Mouse (Mus musculus) midbrain, embryonic 11.5 days (tissue): ENCODE data around the gene Lrch1. TPM values are rescaled to one million over a fixed set of nuclear protein-coding genes. Genes with fewer than 3 reads are reported as not detected.

Experiments used
- ATAC-seq: fragments of 200-750 bp; cut with Nextera tagmentation; 2 replicates; pipeline ENCODE4 v1.8.0; 2017; ENCODE audit warnings: moderate TSS enrichment, moderate library complexity; ENCODE audit not compliant: low FRiP score
- DNase-seq: peaks from one replicate; pipeline ENCODE4 v3.0.0; 2015; ENCODE audit warnings: low spot score; ENCODE audit errors: missing footprints
- H3K27ac ChIP-seq: fragments of 300-500 bp; sonication (generic); 2 replicates; pipeline ENCODE4 v1.5.1; 2014; ENCODE audit warnings: low read depth, low read length
- H3K27me3 ChIP-seq: fragments of 300-500 bp; sonication (generic); 2 replicates; pipeline ENCODE4 v1.6.1; 2014; ENCODE audit warnings: mild to moderate bottlenecking, low read length, moderate library complexity, mixed read lengths; ENCODE audit not compliant: control insufficient read depth, insufficient read depth
- H3K36me3 ChIP-seq: fragments of 300-500 bp; sonication (generic); 2 replicates; pipeline ENCODE4 v1.6.1; 2014; ENCODE audit warnings: mild to moderate bottlenecking, low read length, moderate library complexity, mixed read lengths; ENCODE audit not compliant: control insufficient read depth, insufficient read depth
- H3K4me1 ChIP-seq: fragments of 300-500 bp; sonication (generic); 2 replicates; pipeline ENCODE4 v1.6.1; 2014; ENCODE audit warnings: low read length; ENCODE audit not compliant: control insufficient read depth, insufficient read depth
- H3K4me2 ChIP-seq: fragments of 300-500 bp; sonication (generic); 2 replicates; pipeline ENCODE4 v1.6.1; 2014; ENCODE audit warnings: mild to moderate bottlenecking, moderate library complexity
- H3K4me3 ChIP-seq: fragments of 300-500 bp; sonication (generic); 2 replicates; pipeline ENCODE4 v1.5.1; 2014; ENCODE audit warnings: low read depth, low read length
- H3K9ac ChIP-seq: fragments of 300-500 bp; sonication (generic); 2 replicates; pipeline ENCODE4 v1.6.1; 2014; ENCODE audit warnings: low read length
- H3K9me3 ChIP-seq: fragments of 300-500 bp; sonication (generic); 2 replicates; pipeline ENCODE4 v1.6.1; 2016; ENCODE audit warnings: low read length; ENCODE audit not compliant: control insufficient read depth
- WGBS: fragments of 180-500 bp; shearing (Covaris S2); extraction: QIAGEN DNeasy Blood & Tissue Kit; methylation state at CpG from one replicate; pipeline ENCODE4 v1.1.7; 2014; 5-methylcytosine and 5-hydroxymethylcytosine counted together
- polyA plus RNA-seq: library from polyadenylated mRNA; unstranded; fragments of >200 nt; fragmentation: Nextera tagmentation; extraction: Ambion mirVana; gene quantifications from 2 replicates; pipeline ENCODE4 v1.2.1, GENCODE M21; 2014

The Lrch1 gene
- polyA plus RNA-seq, 1 experiment from 2014 or later, result 5.8 TPM

- Histone ChIP-seq H3K4me2 (no peak overlapping the region), H3K27ac (no peak overlapping the region), H3K36me3 (no peaks in the 10 kb centered on the region; the same call in none of the 2 replicates), H3K4me3 (no peak overlapping the region), H3K9me3 (no peaks in the 10 kb centered on the region), H3K9ac (no peak overlapping the region), H3K27me3 (no peaks in the 10 kb centered on the region), H3K4me1 (no peaks in the 10 kb centered on the region)
- ATAC-seq (no peak), DNase-seq (no peak)
- 90% methylated on average over 11 of the region's 11 CpGs for WGBS
These were observed 163.3 kb downstream of the Lrch1 start for GRCm38 (mm10) chr14:74784243-74784934.

GRCm38 (mm10) chr14:74774046-74774619, 173.5 kb downstream of the Lrch1 start:
- 0 out of 2 replicates have a peak, but pooled peaks cover 2% of the 10 kb centered on the region for H3K36me3 ChIP-seq
- 84% methylated on average over 10 of the region's 10 CpGs for WGBS
- H3K4me1 ChIP-seq, result no peaks in the 10 kb centered on the region
- no peak for ATAC-seq
- no peaks in the 10 kb centered on the region for H3K27me3 ChIP-seq
- no peaks in the 10 kb centered on the region for H3K9me3 ChIP-seq
- H3K9ac ChIP-seq, result no peak overlapping the region
- DNase-seq, result no peak
- no peak overlapping the region; the same call in 1 of the 2 replicates for H3K27ac ChIP-seq
- no peak overlapping the region for H3K4me3 ChIP-seq
- no peak overlapping the region for H3K4me2 ChIP-seq

GRCm38 (mm10) chr14:74767892-74768291, 179.8 kb downstream of the Lrch1 start:
- Histone ChIP-seq H3K4me3 (no peak overlapping the region), H3K9me3 (no peaks in the 10 kb centered on the region), H3K27ac (no peak overlapping the region), H3K4me1 (no peaks in the 10 kb centered on the region), H3K4me2 (no peak overlapping the region), H3K36me3 (0 out of 2 replicates have a peak, but pooled peaks cover 2% of the 10 kb centered on the region), H3K27me3 (no peaks in the 10 kb centered on the region), H3K9ac (no peak overlapping the region)
- no peak for DNase-seq
- ATAC-seq, result no peak
- 94% methylated on average over 1 of the region's 1 CpGs for WGBS

GRCm38 (mm10) chr14:74764191-74764918, 183.3 kb downstream of the Lrch1 start:
- Histone ChIP-seq H3K4me1 (no peaks in the 10 kb centered on the region), H3K4me2 (no peak overlapping the region), H3K4me3 (no peak overlapping the region), H3K9me3 (no peaks in the 10 kb centered on the region), H3K36me3 (no peaks in the 10 kb centered on the region), H3K27me3 (no peaks in the 10 kb centered on the region), H3K27ac (no peak overlapping the region), H3K9ac (no peak overlapping the region)
- DNase-seq (peak; percentile 98), ATAC-seq (peak; percentile 58; the same call in 1 of the 2 replicates)
- 59% methylated on average over 10 of the region's 10 CpGs for WGBS

- Histone ChIP-seq H3K4me3 (no peak overlapping the region), H3K4me2 (no peak overlapping the region), H3K4me1 (peaks cover 8% of the 10 kb centered on the region), H3K36me3 (peaks cover 8% of the 10 kb centered on the region), H3K9ac (no peak overlapping the region), H3K27me3 (no peaks in the 10 kb centered on the region), H3K9me3 (no peaks in the 10 kb centered on the region), H3K27ac (no peak overlapping the region)
- 97% methylated on average over 6 of the region's 6 CpGs for WGBS
- DNase-seq (no peak), ATAC-seq (no peak)
These were observed 210.8 kb downstream of the Lrch1 start for GRCm38 (mm10) chr14:74736850-74737249.

GRCm38 (mm10) chr14:74735471-74735870, 212.2 kb downstream of the Lrch1 start:
- peaks cover 4% of the 10 kb centered on the region for H3K36me3 ChIP-seq

GRCm38 (mm10) chr14:74733397-74733796, 214.3 kb downstream of the Lrch1 start:
- H3K36me3 ChIP-seq, result peaks cover 4% of the 10 kb centered on the region
- H3K4me2 ChIP-seq, result peak overlapping the region; percentile 57
- no peak for DNase-seq
- WGBS, result 49% methylated on average over 2 of the region's 2 CpGs
- H3K4me1 ChIP-seq, result peaks cover 8% of the 10 kb centered on the region
- H3K27ac ChIP-seq, result no peak overlapping the region
- H3K9me3 ChIP-seq, result no peaks in the 10 kb centered on the region
- no peak for ATAC-seq
- H3K4me3 ChIP-seq, result peak overlapping the region; percentile 73
- no peak overlapping the region; the same call in 1 of the 2 replicates for H3K9ac ChIP-seq
- H3K27me3 ChIP-seq, result no peaks in the 10 kb centered on the region

More at GRCm38 (mm10) chr14:74735471-74735870, 212.2 kb downstream of the Lrch1 start:
- Histone ChIP-seq H3K4me1 (peaks cover 8% of the 10 kb centered on the region), H3K27ac (no peak overlapping the region), H3K9ac (no peak overlapping the region), H3K27me3 (no peaks in the 10 kb centered on the region), H3K4me3 (no peak overlapping the region), H3K4me2 (no peak overlapping the region), H3K9me3 (no peaks in the 10 kb centered on the region)
- WGBS, result 94% methylated on average over 6 of the region's 6 CpGs
- DNase-seq (no peak), ATAC-seq (no peak)

- Histone ChIP-seq H3K4me3 (peak within 1 kb of the TSS; percentile 73), H3K27me3 (no peaks in the 10 kb centered on the region), H3K9me3 (no peaks in the 10 kb centered on the region), H3K36me3 (no peaks in the 10 kb centered on the region), H3K4me1 (peaks cover 8% of the 10 kb centered on the region), H3K27ac (peak within 1 kb of the TSS; percentile 64), H3K9ac (peak within 1 kb of the TSS; percentile 80), H3K4me2 (peak within 1 kb of the TSS; percentile 57)
- ATAC-seq (peak; percentile 100), DNase-seq (peak; percentile 99)
- under 1% methylated on average over 51 of the region's 53 CpGs for WGBS
These were observed 215.4 kb downstream of the Lrch1 start, which contains the start of gene Esd for GRCm38 (mm10) chr14:74732079-74732783. Gene Esd (plus strand): TSS chr14:74732297.
